Mouse (Mus musculus): ENCODE results near the gene Fat3. TPM values are rescaled to one million over a fixed set of nuclear protein-coding genes. Genes with fewer than 3 reads are reported as not detected.

Gene Fat3
- polyA plus RNA-seq, 1 experiment from 2014 or later, result 6.5 TPM

GRCm38 (mm10) chr9:15874506-15875160, 626.5 kb downstream of the Fat3 start, which contains the start of gene Mtnr1b:
Gene Mtnr1b, minus strand, starts transcription at chr9:15874556.
- Histone ChIP-seq H3K9me3 (no peaks in the 10 kb centered on the region), H3K4me3 (no peak within 1 kb of the TSS), H3K4me1 (replicated peaks) (no peaks in the 10 kb centered on the region), H3K27me3 (ENCODE audit: insufficient read depth, poor library complexity, severe bottlenecking) (peaks cover 15% of the 10 kb centered on the region), H3K36me3 (no peaks in the 10 kb centered on the region), H3K27ac (no peak within 1 kb of the TSS)
- DNase-seq (ENCODE audit: low spot score), result no peak
- 56% methylated on average over 19 of the region's 19 CpGs for WGBS

GRCm38 (mm10) chr9:15870013-15870412, 631.1 kb downstream of the Fat3 start:
- Histone ChIP-seq H3K9me3 (no peaks in the 10 kb centered on the region), H3K36me3 (no peaks in the 10 kb centered on the region), H3K4me3 (no peak overlapping the region), H3K4me1 (replicated peaks) (no peaks in the 10 kb centered on the region), H3K27ac (no peak overlapping the region), H3K27me3 (ENCODE audit: insufficient read depth, poor library complexity, severe bottlenecking) (peaks cover 12% of the 10 kb centered on the region)
- 74% methylated on average over 4 of the region's 4 CpGs for WGBS
- no peak for DNase-seq (ENCODE audit: low spot score)

- peaks cover 9% of the 10 kb centered on the region for H3K27me3 ChIP-seq (ENCODE audit: insufficient read depth, poor library complexity, severe bottlenecking)
- no peak for DNase-seq (ENCODE audit: low spot score)
- 73% methylated on average over 4 of the region's 4 CpGs for WGBS
- H3K9me3 ChIP-seq, result no peaks in the 10 kb centered on the region
- H3K27ac ChIP-seq, result no peak overlapping the region
- H3K4me1 ChIP-seq (replicated peaks), result no peaks in the 10 kb centered on the region
- no peaks in the 10 kb centered on the region for H3K36me3 ChIP-seq
- no peak overlapping the region for H3K4me3 ChIP-seq
These were observed 631.6 kb downstream of the Fat3 start for GRCm38 (mm10) chr9:15869456-15869855.

- no peak for DNase-seq (ENCODE audit: low spot score)
- Histone ChIP-seq H3K9me3 (no peaks in the 10 kb centered on the region), H3K36me3 (no peaks in the 10 kb centered on the region), H3K27me3 (ENCODE audit: insufficient read depth, poor library complexity, severe bottlenecking) (no peaks in the 10 kb centered on the region), H3K4me3 (no peak overlapping the region), H3K27ac (no peak overlapping the region), H3K4me1 (replicated peaks) (no peaks in the 10 kb centered on the region)
- 87% methylated on average over 10 of the region's 10 CpGs for WGBS
These were observed 634.6 kb downstream of the Fat3 start for GRCm38 (mm10) chr9:15866280-15867072.

- Histone ChIP-seq H3K4me1 (replicated peaks) (no peaks in the 10 kb centered on the region), H3K27ac (no peak overlapping the region), H3K36me3 (no peaks in the 10 kb centered on the region), H3K9me3 (no peaks in the 10 kb centered on the region), H3K27me3 (ENCODE audit: insufficient read depth, poor library complexity, severe bottlenecking) (no peaks in the 10 kb centered on the region), H3K4me3 (no peak overlapping the region)
- no peak for DNase-seq (ENCODE audit: low spot score)
- 80% methylated on average over 5 of the region's 5 CpGs for WGBS
These were observed 639.7 kb downstream of the Fat3 start for GRCm38 (mm10) chr9:15861402-15861801.

Data from hindbrain, embryonic 10.5 days (tissue).